In genomic region chr2:166459955-166460354, GRCm38 (mm10) we compare ENCODE assay signal across 9 mouse cellular contexts.
DNase-seq lines count a peak whose midpoint lies in the region; ATAC-seq and TF ChIP-seq lines count a peak whose summit lies in the region.
"Had no signal": no experiment of that assay in that cellular context is flagged by ENCODE, and none has a peak within 500 bp of the region (broad histone marks: within the 10 kb centered on the region; RNA-seq: fewer than 3 reads in every experiment).

No protein-coding gene starts in this region.

- no peaks in the 10 kb centered on the region for H3K9me3 ChIP-seq in intestine, embryonic 14.5 days (ENCODE audit: control insufficient read depth, low read length)
- no peaks in the 10 kb centered on the region for H3K9me3 ChIP-seq in intestine, postnatal 0 days (ENCODE audit: control insufficient read depth)
- no peaks in the 10 kb centered on the region for H3K9me3 ChIP-seq in embryonic facial prominence, embryonic 13.5 days
- no peaks in the 10 kb centered on the region for H3K9me3 ChIP-seq in heart, embryonic 15.5 days (replicated peaks)
- H3K9me3 ChIP-seq in neural tube, embryonic 15.5 days (replicated peaks) = no peaks in the 10 kb centered on the region
- H3K9me3 ChIP-seq in forebrain, embryonic 13.5 days (replicated peaks) = no peaks in the 10 kb centered on the region

- ATAC-seq in intestine, embryonic 14.5 days (replicated peaks; ENCODE audit: low FRiP score, low TSS enrichment, low read depth) = peak; percentile 74
- no peak for ATAC-seq in intestine, postnatal 0 days
- ATAC-seq in embryonic facial prominence, embryonic 13.5 days (ENCODE audit: insufficient number of reproducible peaks, insufficient read depth, low FRiP score, low TSS enrichment, low read depth) = no peak
- peak; percentile 75 for ATAC-seq in heart, embryonic 15.5 days (replicated peaks; ENCODE audit: insufficient number of reproducible peaks, insufficient read depth, low FRiP score, low read depth)
- ATAC-seq in neural tube, embryonic 15.5 days (ENCODE audit: low FRiP score) = no peak
- ATAC-seq in forebrain, embryonic 13.5 days = no peak

- peak overlapping the region; percentile 51 for H3K27ac ChIP-seq in intestine, embryonic 14.5 days (ENCODE audit: low read depth)
- H3K27ac ChIP-seq in intestine, postnatal 0 days (ENCODE audit: low read depth, low read length) = no peak overlapping the region
- peak overlapping the region; percentile 85 for H3K27ac ChIP-seq in embryonic facial prominence, embryonic 13.5 days
- peak overlapping the region; percentile 65 for H3K27ac ChIP-seq in heart, embryonic 15.5 days
- peak overlapping the region; percentile 46; the same call in 1 of the 2 replicates for H3K27ac ChIP-seq in neural tube, embryonic 15.5 days (replicated peaks)
- no peak overlapping the region for H3K27ac ChIP-seq in forebrain, embryonic 13.5 days
- H3K27ac ChIP-seq: liver, embryonic 14.5 days had no signal

- peaks cover 18% of the 10 kb centered on the region; the same call in 1 of the 2 replicates for H3K4me1 ChIP-seq in intestine, embryonic 14.5 days (replicated peaks; ENCODE audit: control insufficient read depth, insufficient read depth, low read length)
- no peaks in the 10 kb centered on the region; the same call in 1 of the 2 replicates for H3K4me1 ChIP-seq in intestine, postnatal 0 days (replicated peaks; ENCODE audit: control insufficient read depth, insufficient read depth, low read length)
- H3K4me1 ChIP-seq in embryonic facial prominence, embryonic 13.5 days = peaks cover 70% of the 10 kb centered on the region
- peaks cover 12% of the 10 kb centered on the region for H3K4me1 ChIP-seq in heart, embryonic 15.5 days (replicated peaks)
- H3K4me1 ChIP-seq in neural tube, embryonic 15.5 days = peaks cover 19% of the 10 kb centered on the region
- no peaks in the 10 kb centered on the region for H3K4me1 ChIP-seq in forebrain, embryonic 13.5 days

- DNase-seq in intestine, embryonic 14.5 days (ENCODE audit: low spot score) = peak; percentile 72
- DNase-seq in thymus, postnatal 14 days = no peak
- DNase-seq in ovary, adult 18-20 months (ENCODE audit: low spot score) = no peak

- H3K27me3 ChIP-seq in intestine, embryonic 14.5 days (replicated peaks; ENCODE audit: control insufficient read depth, insufficient read depth, low read length) = no peaks in the 10 kb centered on the region
- no peaks in the 10 kb centered on the region for H3K27me3 ChIP-seq in intestine, postnatal 0 days (replicated peaks; ENCODE audit: control insufficient read depth, insufficient read depth, low read length)
- H3K27me3 ChIP-seq in embryonic facial prominence, embryonic 13.5 days = no peaks in the 10 kb centered on the region
- H3K27me3 ChIP-seq in heart, embryonic 15.5 days = no peaks in the 10 kb centered on the region
- no peaks in the 10 kb centered on the region for H3K27me3 ChIP-seq in neural tube, embryonic 15.5 days (replicated peaks)
- no peaks in the 10 kb centered on the region for H3K27me3 ChIP-seq in forebrain, embryonic 13.5 days

- TF ChIP-seq CTCF in intestine, postnatal 0 days (IDR thresholded peaks at IDR 0.05; ENCODE audit: low read depth) = no peak

- H3K9ac ChIP-seq in intestine, embryonic 14.5 days (ENCODE audit: low read length) = no peak overlapping the region
- no peak overlapping the region for H3K9ac ChIP-seq in intestine, postnatal 0 days (ENCODE audit: low read depth, low read length)
- no peak overlapping the region for H3K9ac ChIP-seq in embryonic facial prominence, embryonic 13.5 days
- no peak overlapping the region for H3K9ac ChIP-seq in heart, embryonic 15.5 days
- no peak overlapping the region for H3K9ac ChIP-seq in neural tube, embryonic 15.5 days (replicated peaks)
- H3K9ac ChIP-seq in forebrain, embryonic 13.5 days = no peak overlapping the region
- H3K9ac ChIP-seq: liver, embryonic 14.5 days had no signal

- 25% methylated on average over 9 of the region's 9 CpGs for WGBS in intestine, embryonic 14.5 days
- 56% methylated on average over 9 of the region's 9 CpGs for WGBS in intestine, postnatal 0 days
- 22% methylated on average over 9 of the region's 9 CpGs for WGBS in embryonic facial prominence, embryonic 13.5 days
- 14% methylated on average over 9 of the region's 9 CpGs for WGBS in heart, embryonic 15.5 days
- WGBS in neural tube, embryonic 15.5 days = 46% methylated on average over 9 of the region's 9 CpGs
- 70% methylated on average over 9 of the region's 9 CpGs for WGBS in forebrain, embryonic 13.5 days

- H3K4me2 ChIP-seq in intestine, embryonic 14.5 days (ENCODE audit: low read length) = no peak overlapping the region
- no peak overlapping the region for H3K4me2 ChIP-seq in intestine, postnatal 0 days (replicated peaks; ENCODE audit: low read depth)
- no peak overlapping the region for H3K4me2 ChIP-seq in embryonic facial prominence, embryonic 13.5 days
- peak overlapping the region; percentile 29 for H3K4me2 ChIP-seq in heart, embryonic 15.5 days
- H3K4me2 ChIP-seq in neural tube, embryonic 15.5 days = no peak overlapping the region
- H3K4me2 ChIP-seq in forebrain, embryonic 13.5 days = no peak overlapping the region

- H3K4me3 ChIP-seq in intestine, embryonic 14.5 days (ENCODE audit: low read depth, low read length) = no peak overlapping the region
- no peak overlapping the region for H3K4me3 ChIP-seq in intestine, postnatal 0 days (ENCODE audit: low read depth, low read length)
- H3K4me3 ChIP-seq in embryonic facial prominence, embryonic 13.5 days = no peak overlapping the region
- no peak overlapping the region for H3K4me3 ChIP-seq in heart, embryonic 15.5 days
- H3K4me3 ChIP-seq in neural tube, embryonic 15.5 days (replicated peaks) = no peak overlapping the region
- H3K4me3 ChIP-seq in forebrain, embryonic 13.5 days = no peak overlapping the region

- no peaks in the 10 kb centered on the region for H3K36me3 ChIP-seq in intestine, embryonic 14.5 days (ENCODE audit: control insufficient read depth, insufficient read depth, low read length)
- no peaks in the 10 kb centered on the region for H3K36me3 ChIP-seq in intestine, postnatal 0 days (ENCODE audit: control insufficient read depth, insufficient read depth)
- no peaks in the 10 kb centered on the region for H3K36me3 ChIP-seq in embryonic facial prominence, embryonic 13.5 days
- no peaks in the 10 kb centered on the region for H3K36me3 ChIP-seq in heart, embryonic 15.5 days
- H3K36me3 ChIP-seq in neural tube, embryonic 15.5 days = no peaks in the 10 kb centered on the region
- H3K36me3 ChIP-seq in forebrain, embryonic 13.5 days (ENCODE audit: poor library complexity, severe bottlenecking) = no peaks in the 10 kb centered on the region

Comparison
In these comparisons a context has a peak if more than half of its experiments do, and no peak if none do; other contexts are left out.
1. ATAC-seq: peak in intestine, embryonic 14.5 days (single experiment) and heart, embryonic 15.5 days (single experiment); none in intestine, postnatal 0 days (single experiment), embryonic facial prominence, embryonic 13.5 days (single experiment), neural tube, embryonic 15.5 days (single experiment) and forebrain, embryonic 13.5 days (single experiment).
2. H3K27ac ChIP-seq: peak in intestine, embryonic 14.5 days (single experiment), embryonic facial prominence, embryonic 13.5 days (single experiment), heart, embryonic 15.5 days (single experiment) and neural tube, embryonic 15.5 days (single experiment); none in intestine, postnatal 0 days (single experiment) and forebrain, embryonic 13.5 days (single experiment).